Mouse (Mus musculus): ENCODE data around the gene 1700069L16Rik. TPM values are rescaled to one million over a fixed set of nuclear protein-coding genes. Genes with fewer than 3 reads are reported as not detected.

1700069L16Rik gene
- total and polyA plus RNA-seq, 2 experiments = not detected

- Histone ChIP-seq H3K79me2 (ENCODE audit: control insufficient read depth, insufficient read depth, low read length) (no peaks in the 10 kb centered on the region), H3K9ac (ENCODE audit: low read depth, low read length) (no peak overlapping the region), H3K4me3 (ENCODE audit: insufficient read depth, low read depth, low read length) (no peak overlapping the region), H3K36me3 (ENCODE audit: control insufficient read depth, insufficient read depth, low read length) (no peaks in the 10 kb centered on the region), H3K4me1 (ENCODE audit: control insufficient read depth, insufficient read depth, low read length) (no peaks in the 10 kb centered on the region), H3K27ac (replicated peaks; ENCODE audit: insufficient read depth, low read depth, low read length) (no peak overlapping the region), H3K27me3 (ENCODE audit: control insufficient read depth, insufficient read depth, low read length) (no peaks in the 10 kb centered on the region)
- no peak for DNase-seq (ENCODE audit: extremely low read depth, low read depth, low spot score)
- 34% methylated on average over 8 of the region's 8 CpGs for WGBS
- TF ChIP-seq POLR2A (IDR thresholded peaks at IDR 0.05; ENCODE audit: extremely low read depth, insufficient read depth, low read length) (no peak), CTCF (IDR thresholded peaks at IDR 0.05; ENCODE audit: low read depth, low read length) (no peak)
Measured at GRCm38 (mm10) chr5:113723567-113724237, 870 bp downstream of the 1700069L16Rik start.

- DNase-seq (ENCODE audit: extremely low read depth, low read depth, low spot score) = no peak
- Histone ChIP-seq H3K27ac (replicated peaks; ENCODE audit: insufficient read depth, low read depth, low read length) (no peak overlapping the region), H3K4me3 (ENCODE audit: insufficient read depth, low read depth, low read length) (no peak overlapping the region), H3K27me3 (ENCODE audit: control insufficient read depth, insufficient read depth, low read length) (no peaks in the 10 kb centered on the region), H3K9ac (ENCODE audit: low read depth, low read length) (no peak overlapping the region), H3K4me1 (ENCODE audit: control insufficient read depth, insufficient read depth, low read length) (no peaks in the 10 kb centered on the region), H3K36me3 (ENCODE audit: control insufficient read depth, insufficient read depth, low read length) (no peaks in the 10 kb centered on the region), H3K79me2 (ENCODE audit: control insufficient read depth, insufficient read depth, low read length) (no peaks in the 10 kb centered on the region)
- WGBS = 78% methylated on average over 10 of the region's 10 CpGs
- TF ChIP-seq POLR2A (IDR thresholded peaks at IDR 0.05; ENCODE audit: extremely low read depth, insufficient read depth, low read length) (no peak), CTCF (IDR thresholded peaks at IDR 0.05; ENCODE audit: low read depth, low read length) (peak; percentile 22; the same call in 1 of the 2 replicates)
Measured at GRCm38 (mm10) chr5:113722224-113723013, 2.2 kb downstream of the 1700069L16Rik start.

- no peak for TF ChIP-seq POLR2A (IDR thresholded peaks at IDR 0.05; ENCODE audit: extremely low read depth, insufficient read depth, low read length)
- TF ChIP-seq CTCF (IDR thresholded peaks at IDR 0.05; ENCODE audit: low read depth, low read length) = no peak
- Histone ChIP-seq H3K36me3 (ENCODE audit: control insufficient read depth, insufficient read depth, low read length) (no peaks in the 10 kb centered on the region), H3K9ac (ENCODE audit: low read depth, low read length) (no peak overlapping the region), H3K4me1 (ENCODE audit: control insufficient read depth, insufficient read depth, low read length) (no peaks in the 10 kb centered on the region), H3K4me3 (ENCODE audit: insufficient read depth, low read depth, low read length) (no peak overlapping the region), H3K79me2 (ENCODE audit: control insufficient read depth, insufficient read depth, low read length) (no peaks in the 10 kb centered on the region), H3K27me3 (ENCODE audit: control insufficient read depth, insufficient read depth, low read length) (no peaks in the 10 kb centered on the region), H3K27ac (replicated peaks; ENCODE audit: insufficient read depth, low read depth, low read length) (no peak overlapping the region)
- WGBS = 80% methylated on average over 8 of the region's 8 CpGs
- no peak for DNase-seq (ENCODE audit: extremely low read depth, low read depth, low spot score)
Measured at GRCm38 (mm10) chr5:113719221-113719661, 5.3 kb downstream of the 1700069L16Rik start.

GRCm38 (mm10) chr5:113716581-113717388, 7.8 kb downstream of the 1700069L16Rik start:
- no peaks in the 10 kb centered on the region for H3K27me3 ChIP-seq (ENCODE audit: control insufficient read depth, insufficient read depth, low read length)
- no peaks in the 10 kb centered on the region for H3K4me1 ChIP-seq (ENCODE audit: control insufficient read depth, insufficient read depth, low read length)
- WGBS = 12% methylated on average over 12 of the region's 12 CpGs
- H3K27ac ChIP-seq (replicated peaks; ENCODE audit: insufficient read depth, low read depth, low read length) = no peak overlapping the region
- TF ChIP-seq CTCF (IDR thresholded peaks at IDR 0.05; ENCODE audit: low read depth, low read length) = no peak
- TF ChIP-seq POLR2A (IDR thresholded peaks at IDR 0.05; ENCODE audit: extremely low read depth, insufficient read depth, low read length) = no peak
- H3K9ac ChIP-seq (ENCODE audit: low read depth, low read length) = no peak overlapping the region
- DNase-seq (ENCODE audit: extremely low read depth, low read depth, low spot score) = no peak
- no peaks in the 10 kb centered on the region for H3K79me2 ChIP-seq (ENCODE audit: control insufficient read depth, insufficient read depth, low read length)
- H3K36me3 ChIP-seq (ENCODE audit: control insufficient read depth, insufficient read depth, low read length) = no peaks in the 10 kb centered on the region
- no peak overlapping the region for H3K4me3 ChIP-seq (ENCODE audit: insufficient read depth, low read depth, low read length)

GRCm38 (mm10) chr5:113712861-113713260, 11.7 kb downstream of the 1700069L16Rik start:
- no peaks in the 10 kb centered on the region for H3K27me3 ChIP-seq (ENCODE audit: control insufficient read depth, insufficient read depth, low read length)
- no peaks in the 10 kb centered on the region for H3K79me2 ChIP-seq (ENCODE audit: control insufficient read depth, insufficient read depth, low read length)
- H3K4me1 ChIP-seq (ENCODE audit: control insufficient read depth, insufficient read depth, low read length) = no peaks in the 10 kb centered on the region
- no peak for DNase-seq (ENCODE audit: extremely low read depth, low read depth, low spot score)
- no peak overlapping the region for H3K27ac ChIP-seq (replicated peaks; ENCODE audit: insufficient read depth, low read depth, low read length)
- H3K4me3 ChIP-seq (ENCODE audit: insufficient read depth, low read depth, low read length) = no peak overlapping the region
- 78% methylated on average over 2 of the region's 2 CpGs for WGBS
- H3K36me3 ChIP-seq (ENCODE audit: control insufficient read depth, insufficient read depth, low read length) = no peaks in the 10 kb centered on the region
- H3K9ac ChIP-seq (ENCODE audit: low read depth, low read length) = no peak overlapping the region
- TF ChIP-seq CTCF (IDR thresholded peaks at IDR 0.05; ENCODE audit: low read depth, low read length) (no peak), POLR2A (IDR thresholded peaks at IDR 0.05; ENCODE audit: extremely low read depth, insufficient read depth, low read length) (no peak)

All from liver, adult 2 months (tissue).